Mouse (Mus musculus) v-Abl transformed pro-B cells (cell line): ENCODE data around the gene Caln1.
"Not testable (repeated sequence)": the region's sequence is repeated elsewhere in the genome, so short reads cannot be mapped to it uniquely, and the experiment has no call there.

Source experiments
- in situ Hi-C, 2 experiments: fragments of 400-800 bp; cut with MboI; formaldehyde crosslinking; loops; one replicate each; pipeline ENCODE4 v1.15.1; 2025; ENCODE audit not compliant: unreplicated experiment in 2 of 2

Caln1 gene

DNA sequence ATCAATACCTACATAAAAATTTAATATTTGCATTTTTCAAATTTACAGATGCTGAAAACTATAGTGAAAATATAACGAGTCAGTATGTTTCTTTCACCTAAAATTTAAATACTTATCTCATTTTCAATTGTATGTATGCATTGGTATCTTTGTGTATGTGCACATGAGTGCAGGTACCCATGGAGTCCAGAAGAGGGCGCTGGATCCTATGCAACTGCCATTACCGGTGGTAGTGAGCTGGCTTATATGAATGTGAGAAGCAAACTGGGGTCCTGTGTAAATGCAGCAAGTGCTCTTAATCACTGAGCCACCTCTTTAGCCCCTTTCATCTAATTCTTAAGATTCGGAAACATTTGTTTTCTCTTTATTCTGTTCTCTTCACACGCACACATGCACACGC lies 146.1 kb downstream of the Caln1 start:
- in situ Hi-C loops, result no loop called here

- in situ Hi-C loops, result no loop called here
Measured at GRCm38 (mm10) chr5:130520527-130520926, 151.3 kb downstream of the Caln1 start.

- in situ Hi-C loops, result no loop called here
Measured at GRCm38 (mm10) chr5:130527416-130527815, 158.2 kb downstream of the Caln1 start.

- in situ Hi-C loops, result no loop called here
Measured at GRCm38 (mm10) chr5:130547496-130547895, 178.2 kb downstream of the Caln1 start.

DNA sequence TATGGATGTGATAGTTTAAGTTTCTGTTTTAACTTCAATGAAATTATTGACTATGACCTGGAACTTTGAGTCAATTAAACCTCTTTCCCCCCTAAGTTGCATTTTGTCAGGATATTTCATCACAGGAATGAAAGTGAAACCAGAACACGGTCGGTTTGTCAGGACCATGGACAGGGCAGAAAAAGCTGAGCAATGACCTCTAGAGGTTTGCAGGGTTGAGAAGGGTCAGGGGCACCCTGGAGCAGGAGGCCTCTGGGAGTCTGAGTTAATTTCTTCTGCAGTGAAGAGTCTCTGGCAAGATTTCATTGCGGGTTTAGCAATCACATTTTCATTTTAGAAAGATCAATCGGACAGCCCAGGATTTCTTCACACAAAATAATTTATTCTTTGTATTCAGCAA lies 184.7 kb downstream of the Caln1 start:
- in situ Hi-C loops, result no loop called here

- in situ Hi-C loops, result no loop called here
Measured at GRCm38 (mm10) chr5:130563146-130563545, 193.9 kb downstream of the Caln1 start.

GRCm38 (mm10) chr5:130566002-130566401 lies 196.7 kb downstream of the Caln1 start:
- in situ Hi-C loops, result no loop called here

DNA sequence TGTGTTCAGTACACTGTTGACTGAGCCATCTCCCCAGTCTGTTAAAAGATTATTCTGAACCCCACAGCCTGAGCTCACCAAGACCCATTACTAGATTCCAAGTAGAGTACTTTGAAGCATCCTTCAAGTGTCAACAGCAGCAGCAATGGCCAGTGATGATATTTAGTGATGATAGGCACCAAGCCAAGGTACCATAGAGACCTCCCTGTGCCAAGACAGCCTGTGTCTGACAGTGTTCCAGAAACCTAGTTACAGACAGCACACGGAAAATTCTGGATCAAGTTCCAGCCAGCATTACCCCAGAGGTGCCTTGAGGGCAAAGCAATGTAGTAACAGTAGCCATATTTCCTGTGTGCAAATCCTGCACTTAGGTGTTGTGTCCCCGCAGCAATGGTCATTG lies 208.3 kb downstream of the Caln1 start:
- in situ Hi-C loops, result no loop called here

- in situ Hi-C loops, result no loop called here
Measured at GRCm38 (mm10) chr5:130584042-130584441, 214.8 kb downstream of the Caln1 start.

GRCm38 (mm10) chr5:130586257-130586656 lies 217.0 kb downstream of the Caln1 start:
- in situ Hi-C loops, result no loop called here

GRCm38 (mm10) chr5:130596541-130596940 lies 227.3 kb downstream of the Caln1 start:
- in situ Hi-C loops, result no loop called here

GRCm38 (mm10) chr5:130613657-130614056 lies 244.4 kb downstream of the Caln1 start:
- in situ Hi-C loops, result no loop called here

DNA sequence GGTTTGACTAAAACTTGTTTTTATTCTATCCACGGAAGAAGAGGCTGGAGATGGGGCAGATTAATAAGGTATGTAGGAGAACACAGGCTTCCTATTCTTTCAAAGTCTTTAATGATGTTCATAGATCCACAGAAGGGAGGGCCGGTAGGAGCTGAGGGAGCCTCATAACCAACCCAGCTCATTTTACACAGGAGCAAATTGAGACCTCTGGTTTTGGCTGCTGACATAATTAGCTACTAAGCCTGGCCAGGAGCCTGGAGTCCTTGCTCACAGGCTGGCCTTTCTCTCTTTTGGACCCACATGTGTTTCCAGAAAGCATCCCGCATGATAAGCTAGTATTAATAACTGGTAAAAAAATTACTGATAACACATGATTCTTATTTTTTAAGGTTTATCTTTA lies 245.0 kb downstream of the Caln1 start:
- in situ Hi-C loops, result no loop called here

DNA sequence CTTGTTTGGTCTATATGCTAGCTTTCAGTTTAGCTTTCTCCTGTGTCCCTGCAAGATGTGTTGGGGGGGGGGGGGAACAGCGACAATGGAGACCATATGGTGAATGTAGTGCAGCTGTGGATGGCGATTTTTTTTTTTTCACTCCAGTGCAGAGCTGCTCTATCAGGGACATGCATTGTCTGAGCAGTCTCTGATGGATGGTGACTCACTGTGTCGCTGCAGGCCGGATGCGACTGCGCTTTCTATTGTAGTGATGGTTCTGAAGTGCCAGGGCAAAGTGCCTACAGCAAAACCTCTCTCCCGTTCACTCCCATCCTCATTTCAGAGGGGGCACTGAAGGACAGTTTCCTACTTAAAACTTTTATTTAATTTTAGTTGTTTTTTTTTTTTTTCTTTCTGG lies 250.8 kb downstream of the Caln1 start:
- in situ Hi-C loops, result no loop called here

- in situ Hi-C loops, result no loop called here
Measured at GRCm38 (mm10) chr5:130623206-130623605, 254.0 kb downstream of the Caln1 start.

DNA sequence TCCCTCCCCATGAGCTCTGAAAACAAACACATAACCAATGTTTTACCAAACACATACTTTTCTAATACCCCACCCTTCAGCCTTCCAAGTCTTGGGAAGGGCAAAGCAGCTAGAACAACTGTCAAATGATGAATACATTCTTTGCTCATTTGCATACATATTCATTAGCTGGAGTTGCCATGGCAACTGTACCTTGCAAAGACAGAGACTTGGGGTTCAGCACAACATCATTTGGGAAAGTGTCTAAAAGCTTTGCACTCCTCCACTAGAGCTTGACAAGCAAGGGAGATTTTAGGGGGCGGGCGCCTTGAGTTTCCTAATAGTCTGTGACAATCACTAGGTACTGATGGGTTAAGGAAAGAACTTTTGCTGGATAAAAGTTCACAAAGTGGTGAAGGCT lies 258.5 kb downstream of the Caln1 start:
- in situ Hi-C loops, result no loop called here

- in situ Hi-C loops, result no loop called here
Measured at GRCm38 (mm10) chr5:130635397-130635796, 266.1 kb downstream of the Caln1 start.

DNA sequence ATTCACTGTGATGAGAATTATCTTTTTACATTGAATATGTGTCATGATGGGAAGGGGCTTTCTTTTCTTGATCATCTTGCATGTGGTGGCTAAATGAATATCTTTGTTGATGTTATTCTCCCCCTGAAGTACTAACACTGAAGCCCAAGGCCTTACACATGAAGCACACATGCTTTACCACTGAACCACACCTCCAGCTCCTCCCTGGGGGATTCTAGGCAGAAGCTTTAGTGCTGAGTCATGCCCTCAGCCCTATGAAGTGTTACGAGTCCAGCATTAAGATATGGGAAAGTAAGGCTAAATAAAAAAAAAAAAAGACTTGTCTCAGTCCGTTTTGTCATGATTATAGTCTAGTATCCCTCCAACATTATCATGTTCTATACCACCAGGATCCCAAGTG lies 272.6 kb downstream of the Caln1 start:
- in situ Hi-C loops, result no loop called here

GRCm38 (mm10) chr5:130646126-130646525 lies 276.9 kb downstream of the Caln1 start:
- in situ Hi-C loops, result not testable (repeated sequence)

- in situ Hi-C loops, result no loop called here
Measured at GRCm38 (mm10) chr5:130658141-130658540, 288.9 kb downstream of the Caln1 start.

DNA sequence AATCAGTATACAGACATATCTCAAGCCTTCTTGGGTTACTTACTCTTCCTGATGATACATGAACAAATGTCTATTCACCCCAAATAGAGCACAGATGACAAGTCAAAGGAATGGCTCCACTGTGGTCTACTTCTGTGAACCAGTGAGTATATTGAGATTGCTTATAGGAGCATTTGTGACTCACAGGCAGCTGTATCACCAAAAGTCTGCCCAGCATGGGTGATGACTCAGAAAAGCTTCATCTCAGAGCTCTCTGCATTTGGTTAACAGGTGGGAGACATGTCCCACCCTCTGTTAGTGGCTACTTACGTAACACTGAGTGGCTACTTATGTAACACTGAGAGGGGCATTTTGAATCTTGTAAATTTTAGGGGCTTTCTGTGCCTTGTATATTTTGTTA lies 296.8 kb downstream of the Caln1 start:
- in situ Hi-C loops, result no loop called here

DNA sequence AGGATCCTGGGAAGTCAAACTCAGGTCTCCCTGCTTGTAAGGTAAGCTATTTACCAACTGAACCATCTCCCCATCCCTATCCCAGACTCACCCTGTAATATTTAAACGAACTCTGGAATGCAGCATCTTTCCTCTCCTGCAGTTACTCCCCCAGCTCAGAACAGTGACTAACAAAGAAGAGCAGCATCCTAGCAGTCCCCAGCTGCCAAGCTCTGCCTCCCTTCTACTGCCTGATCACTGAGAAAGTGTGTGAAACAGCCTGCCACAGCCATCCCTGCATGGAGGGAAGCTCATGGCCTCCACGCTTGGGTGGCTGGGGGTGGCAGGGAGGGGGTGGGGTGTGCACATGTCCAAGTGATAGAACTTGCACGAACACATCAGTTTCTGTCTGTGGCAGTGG lies 303.3 kb downstream of the Caln1 start:
- in situ Hi-C loops, result no loop called here

- in situ Hi-C loops, result no loop called here
Measured at GRCm38 (mm10) chr5:130673092-130673491, 303.8 kb downstream of the Caln1 start.

GRCm38 (mm10) chr5:130677895-130678294 lies 308.6 kb downstream of the Caln1 start:
- in situ Hi-C loops, result no loop called here
